Mouse (Mus musculus): ENCODE results near the gene Pmf1.
"Not testable (repeated sequence)": the region's sequence is repeated elsewhere in the genome, so short reads cannot be mapped to it uniquely, and the experiment has no call there.

The Pmf1 gene

DNA sequence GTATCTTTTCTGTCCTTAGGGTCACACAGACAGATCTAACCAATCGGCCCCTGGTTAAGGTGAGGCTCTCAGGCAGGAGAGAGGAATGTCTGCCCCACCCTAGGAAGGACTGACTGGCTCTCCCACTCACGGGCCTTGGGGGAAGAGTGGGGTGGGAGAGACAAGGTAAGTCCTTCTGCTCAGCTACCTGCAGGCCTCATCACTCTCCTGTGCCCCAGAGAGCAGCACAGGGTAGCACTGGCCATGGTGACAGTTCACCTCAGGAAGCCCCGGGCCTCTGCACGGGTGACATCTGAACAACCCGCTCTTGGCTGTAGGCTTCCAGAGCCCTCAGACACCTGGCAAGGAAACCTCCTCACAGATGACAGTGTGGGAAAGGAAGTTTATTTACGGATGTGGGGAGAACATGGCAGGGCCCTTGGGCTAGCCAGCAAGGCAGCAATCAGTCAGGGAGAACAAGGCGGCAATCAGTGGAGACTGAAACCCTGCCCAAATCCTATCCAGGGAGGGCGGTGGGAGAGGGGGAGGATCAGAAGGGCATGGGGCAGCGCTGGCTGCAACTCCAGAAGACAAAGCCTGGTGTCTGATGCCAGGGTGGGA, 16.3 kb downstream of the Pmf1 start:
- no peak for DNase-seq

DNA sequence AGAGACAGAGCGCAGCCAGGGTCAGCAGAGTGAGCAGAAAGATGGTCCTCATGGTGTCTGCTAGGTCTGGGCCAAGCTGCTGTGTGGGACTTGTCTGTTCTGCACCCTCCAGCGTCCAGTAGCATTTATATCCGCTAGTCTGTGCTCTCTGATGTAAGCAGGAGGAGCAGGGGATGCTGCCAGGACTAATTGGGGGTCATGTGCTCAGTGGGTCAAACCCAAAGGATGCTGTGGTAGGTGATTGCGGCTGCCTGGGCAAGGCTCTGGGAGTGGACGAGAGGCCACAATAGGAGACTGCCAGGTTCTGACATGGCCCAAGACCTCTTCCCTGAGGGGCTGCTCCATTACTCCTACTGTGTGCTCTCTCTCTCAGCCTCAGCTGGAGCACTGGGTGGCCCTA, 25.8 kb downstream of the Pmf1 start, which contains the start of gene Bglap:
Bglap (minus strand) TSS at position 101 of the 400 bp plus-strand sequence.
- no peak for DNase-seq

DNA sequence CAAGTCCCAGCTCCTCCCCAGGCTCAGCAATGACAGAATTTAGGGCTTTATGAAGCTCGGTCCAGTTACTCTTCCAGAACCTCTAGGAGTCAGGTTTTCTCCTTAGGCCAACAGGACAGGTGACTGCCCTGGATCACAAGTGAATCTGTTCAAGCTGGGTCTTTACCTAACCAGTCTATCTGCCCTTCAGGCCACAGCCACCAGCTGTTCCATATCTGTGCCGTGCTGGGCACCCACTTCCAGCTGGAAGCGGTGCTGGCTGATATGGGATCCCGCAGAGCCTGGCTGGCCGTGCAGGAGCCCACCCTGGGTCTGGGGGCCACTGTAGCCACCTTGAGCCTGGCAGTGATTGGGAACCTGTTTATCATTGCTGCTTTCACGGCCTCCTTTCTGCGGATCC, 27.7 kb downstream of the Pmf1 start:
- not testable (repeated sequence) for DNase-seq

DNA sequence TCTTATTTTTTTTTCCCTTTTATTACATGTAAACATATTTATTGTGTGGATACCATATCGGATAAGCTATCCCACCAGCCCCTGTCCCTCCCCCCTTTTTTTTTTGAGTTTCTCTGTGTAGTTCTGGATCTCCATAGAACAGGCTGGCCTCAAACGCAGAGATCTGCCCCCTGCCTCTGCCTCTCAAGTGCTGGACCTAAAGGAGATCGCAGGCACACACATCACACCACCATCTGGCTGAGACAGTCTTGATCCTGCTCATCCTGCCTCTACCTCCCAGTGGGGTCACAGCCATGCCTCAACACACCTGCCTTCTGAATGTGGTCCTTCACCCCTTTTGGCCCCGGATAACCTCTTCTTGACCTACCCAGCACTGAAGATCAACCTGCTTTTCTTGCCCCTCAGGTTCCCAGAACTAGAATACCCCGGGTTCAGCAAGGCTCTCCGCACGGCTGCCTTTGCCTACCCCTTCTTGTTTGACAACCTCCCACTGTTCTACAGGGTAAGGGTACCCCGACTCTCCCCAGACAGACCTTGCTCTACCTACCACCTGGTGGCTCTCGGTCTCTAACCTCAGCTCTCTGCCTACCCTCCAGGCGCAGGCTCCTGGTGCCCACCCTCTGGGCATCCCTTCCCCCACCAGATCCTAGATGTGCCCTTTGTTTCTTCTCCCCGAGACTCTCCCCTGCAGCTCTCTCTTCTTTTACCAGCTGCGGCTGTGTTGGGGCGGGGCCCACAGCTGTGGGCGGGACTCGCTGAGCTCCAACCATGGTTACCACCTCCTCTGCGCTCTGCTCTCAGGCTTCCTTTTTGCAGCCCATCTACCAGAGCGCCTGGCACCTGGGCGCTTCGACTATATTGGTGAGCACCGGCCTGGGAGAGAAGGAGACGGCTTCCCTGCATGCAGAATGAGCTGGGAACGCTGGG, 28.5 kb downstream of the Pmf1 start:
- DNase-seq, result not testable (repeated sequence)

DNA sequence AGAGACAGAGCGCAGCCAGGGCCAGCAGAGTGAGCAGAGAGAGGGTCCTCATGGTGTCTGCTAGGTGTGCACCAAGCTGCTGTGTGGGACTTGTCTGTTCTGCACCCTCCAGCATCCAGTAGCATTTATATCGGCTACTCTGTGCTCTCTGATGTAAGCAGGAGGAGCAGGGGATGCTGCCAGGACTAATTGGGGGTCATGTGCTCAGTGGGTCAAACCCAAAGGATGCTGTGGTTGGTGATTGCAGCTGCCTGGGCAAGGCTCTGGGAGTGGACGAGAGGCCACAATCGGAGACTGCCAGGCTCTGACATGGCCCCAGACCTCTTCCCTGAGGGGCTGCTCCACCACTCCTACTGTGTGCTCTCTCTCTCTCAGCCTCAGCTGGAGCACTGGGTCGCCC, 31.5 kb downstream of the Pmf1 start, which contains the start of gene Bglap2:
Bglap2 (minus strand) TSS at position 101 of the 400 bp plus-strand sequence.
- not testable (repeated sequence) for DNase-seq

DNA sequence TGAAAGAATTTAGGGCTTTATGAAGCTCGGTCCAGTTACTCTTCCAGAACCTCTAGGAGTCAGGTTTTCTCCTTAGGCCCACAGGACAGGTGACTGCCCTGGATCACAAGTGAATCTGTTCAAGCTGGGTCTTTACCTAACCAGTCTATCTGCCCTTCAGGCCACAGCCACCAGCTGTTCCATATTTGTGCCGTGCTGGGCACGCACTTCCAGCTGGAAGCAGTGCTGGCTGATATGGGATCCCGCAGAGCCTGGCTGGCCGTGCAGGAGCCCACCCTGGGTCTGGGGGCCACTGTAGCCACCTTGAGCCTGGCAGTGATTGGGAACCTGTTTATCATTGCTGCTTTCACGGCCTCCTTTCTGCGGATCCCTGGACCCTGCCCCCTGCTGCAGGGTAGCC, 33.5 kb downstream of the Pmf1 start:
- DNase-seq, result not testable (repeated sequence)

DNA sequence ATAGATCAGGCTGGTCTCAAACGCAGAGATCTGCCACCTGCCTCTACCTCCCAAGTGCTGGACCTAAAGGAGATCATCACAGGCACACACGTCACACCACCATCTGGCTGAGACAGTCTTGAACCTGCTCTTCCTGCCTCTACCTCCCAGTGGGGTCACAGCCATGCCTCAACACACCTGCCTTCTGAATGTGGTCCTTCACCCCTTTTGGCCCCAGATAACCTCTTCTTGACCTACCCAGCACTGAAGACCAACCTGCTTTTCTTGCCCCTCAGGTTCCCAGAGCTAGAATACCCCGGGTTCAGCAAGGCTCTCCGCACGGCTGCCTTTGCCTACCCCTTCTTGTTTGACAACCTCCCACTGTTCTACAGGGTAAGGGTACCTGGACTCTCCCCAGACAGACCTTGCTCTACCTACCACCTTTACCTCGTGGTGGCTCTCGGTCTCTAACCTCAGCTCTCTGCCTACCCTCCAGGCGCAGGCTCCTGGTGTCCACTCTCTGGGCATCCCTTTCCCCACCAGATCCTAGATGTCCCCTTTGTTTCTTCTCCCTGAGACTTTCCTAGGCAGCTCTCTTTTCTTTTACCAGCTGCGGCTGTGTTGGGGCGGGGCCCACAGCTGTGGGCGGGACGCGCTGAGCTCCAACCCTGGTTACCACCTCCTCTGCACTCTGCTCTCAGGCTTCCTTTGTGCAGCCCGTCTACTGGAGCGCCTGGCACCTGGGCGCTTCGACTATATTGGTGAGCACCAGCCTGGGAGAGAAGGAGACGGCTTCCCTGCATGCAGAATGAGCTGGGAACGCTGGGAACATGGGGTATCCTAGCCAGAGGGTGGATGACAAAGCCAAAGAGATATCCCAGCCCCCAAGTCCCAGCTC, 34.1 kb downstream of the Pmf1 start:
- DNase-seq, result not testable (repeated sequence)

DNA sequence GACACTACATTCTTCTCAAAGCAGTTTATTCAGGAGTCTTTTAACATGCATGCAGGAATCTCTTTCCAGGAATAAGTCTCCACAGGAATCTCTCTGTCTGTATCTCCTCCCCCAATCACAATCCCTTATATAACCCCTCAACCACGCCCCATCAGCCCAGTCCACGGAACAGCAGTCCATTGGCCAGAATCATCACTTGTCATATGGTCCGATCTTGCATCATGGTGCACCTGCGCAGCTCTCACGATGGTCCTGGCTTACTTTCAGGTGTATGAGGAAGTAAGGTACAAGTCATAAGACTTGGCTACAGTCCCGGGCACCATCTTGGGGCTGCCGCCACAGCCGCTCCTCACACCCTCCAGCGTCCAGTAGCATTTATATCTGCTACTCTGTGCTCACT, 37.5 kb downstream of the Pmf1 start, which contains the start of gene Bglap3:
Bglap3 (minus strand) TSS at position 101 of the 400 bp plus-strand sequence.
- DNase-seq, result not testable (repeated sequence)

DNA sequence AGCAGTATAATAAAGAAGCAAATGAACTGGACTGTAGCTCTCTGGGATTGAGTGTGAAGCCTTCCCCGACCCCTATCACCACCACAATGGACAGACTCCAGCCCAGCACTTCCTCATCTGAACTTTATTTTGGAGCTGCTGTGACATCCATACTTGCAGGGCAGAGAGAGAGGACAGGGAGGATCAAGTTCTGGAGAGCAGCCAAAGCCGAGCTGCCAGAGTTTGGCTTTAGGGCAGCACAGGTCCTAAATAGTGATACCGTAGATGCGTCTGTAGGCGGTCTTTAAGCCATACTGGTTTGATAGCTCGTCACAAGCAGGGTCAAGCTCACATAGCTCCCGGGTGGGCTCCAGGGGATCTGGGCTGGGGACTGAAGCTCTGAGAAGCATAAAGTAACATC, 41.6 kb downstream of the Pmf1 start:
- not testable (repeated sequence) for DNase-seq

DNA sequence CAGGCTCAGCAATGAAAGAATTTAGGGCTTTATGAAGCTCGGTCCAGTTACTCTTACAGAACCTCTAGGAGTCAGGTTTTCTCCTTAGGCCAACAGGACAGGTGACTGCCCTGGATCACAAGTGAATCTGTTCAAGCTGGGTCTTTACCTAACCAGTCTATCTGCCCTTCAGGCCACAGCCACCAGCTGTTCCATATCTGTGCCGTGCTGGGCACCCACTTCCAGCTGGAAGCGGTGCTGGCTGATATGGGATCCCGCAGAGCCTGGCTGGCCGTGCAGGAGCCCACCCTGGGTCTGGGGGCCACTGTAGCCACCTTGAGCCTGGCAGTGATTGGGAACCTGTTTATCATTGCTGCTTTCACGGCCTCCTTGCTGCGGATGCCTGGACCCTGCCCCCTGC, 42.6 kb downstream of the Pmf1 start:
- DNase-seq, result not testable (repeated sequence)

DNA sequence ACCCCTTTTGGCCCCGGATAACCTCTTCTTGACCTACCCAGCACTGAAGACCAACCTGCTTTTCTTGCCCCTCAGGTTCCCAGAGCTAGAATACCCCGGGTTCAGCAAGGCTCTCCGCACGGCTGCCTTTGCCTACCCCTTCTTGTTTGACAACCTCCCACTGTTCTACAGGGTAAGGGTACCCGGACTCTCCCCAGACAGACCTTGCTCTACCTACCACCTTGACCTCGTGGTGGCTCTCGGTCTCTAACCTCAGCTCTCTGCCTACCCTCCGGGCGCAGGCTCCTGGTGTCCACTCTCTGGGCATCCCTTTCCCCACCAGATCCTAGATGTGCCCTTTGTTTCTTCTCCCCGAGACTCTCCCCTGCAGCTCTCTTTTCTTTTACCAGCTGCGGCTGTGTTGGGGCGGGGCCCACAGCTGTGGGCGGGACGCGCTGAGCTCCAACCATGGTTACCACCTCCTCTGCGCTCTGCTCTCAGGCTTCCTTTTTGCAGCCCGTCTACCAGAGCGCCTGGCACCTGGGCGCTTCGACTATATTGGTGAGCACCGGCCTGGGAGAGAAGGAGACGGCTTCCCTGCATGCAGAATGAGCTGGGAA, 43.2 kb downstream of the Pmf1 start:
- DNase-seq, result not testable (repeated sequence)

DNA sequence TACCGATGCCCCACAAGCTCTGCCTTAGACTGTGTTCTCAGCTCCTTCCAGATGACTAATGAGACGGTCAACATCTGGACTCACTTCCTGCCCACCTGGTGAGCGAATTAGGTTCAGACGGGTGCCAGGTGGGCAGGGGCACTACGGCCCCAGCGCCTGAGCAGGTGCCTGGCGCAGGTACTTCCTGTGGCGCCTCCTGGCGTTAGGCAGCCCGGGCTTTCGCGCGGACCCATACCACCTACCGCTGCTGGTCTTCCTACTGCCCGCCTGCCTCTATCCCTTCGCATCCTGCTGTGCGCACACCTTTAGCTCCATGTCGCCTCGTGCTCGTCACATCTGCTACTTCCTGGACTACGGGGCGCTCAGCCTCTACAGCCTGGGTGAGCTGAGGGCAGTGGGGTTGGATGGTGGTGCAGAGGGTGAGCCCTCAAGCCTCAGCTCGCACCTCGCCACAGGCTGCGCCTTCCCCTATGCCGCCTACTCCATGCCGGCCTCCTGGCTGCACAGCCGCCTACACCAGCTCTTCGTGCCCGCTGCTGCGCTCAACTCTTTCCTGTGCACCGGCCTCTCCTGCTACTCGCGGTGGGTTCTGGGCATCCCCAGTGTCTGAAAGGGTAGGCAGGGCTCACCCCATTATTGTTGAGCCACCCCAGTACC, 44.3 kb downstream of the Pmf1 start:
- DNase-seq, result no peak

DNA sequence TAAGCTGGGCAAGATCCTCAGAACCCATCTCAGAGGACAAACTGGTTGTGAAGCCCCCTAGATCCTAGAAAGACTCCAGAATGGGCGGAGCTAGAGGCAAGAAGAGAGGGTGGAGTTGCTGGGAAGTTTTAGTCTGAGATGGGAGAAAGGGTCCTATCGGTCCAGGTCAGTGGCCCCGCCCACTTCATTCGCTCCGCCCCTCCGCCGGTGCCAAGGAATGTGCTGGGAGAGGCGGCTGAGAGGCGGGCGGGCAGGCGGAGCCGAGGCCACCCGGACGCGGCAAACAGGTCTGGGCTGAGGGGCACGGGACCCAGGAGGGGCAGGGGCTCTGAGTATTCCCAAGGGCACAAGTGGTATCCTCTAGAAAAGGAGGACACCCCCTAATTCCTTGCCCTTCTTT, 45.8 kb downstream of the Pmf1 start, which contains the start of gene Paqr6:
Paqr6 (plus strand) TSS at position 248 of the 400 bp plus-strand sequence.
- DNase-seq, result peak in 1 of 2 experiments; percentile 34

DNA sequence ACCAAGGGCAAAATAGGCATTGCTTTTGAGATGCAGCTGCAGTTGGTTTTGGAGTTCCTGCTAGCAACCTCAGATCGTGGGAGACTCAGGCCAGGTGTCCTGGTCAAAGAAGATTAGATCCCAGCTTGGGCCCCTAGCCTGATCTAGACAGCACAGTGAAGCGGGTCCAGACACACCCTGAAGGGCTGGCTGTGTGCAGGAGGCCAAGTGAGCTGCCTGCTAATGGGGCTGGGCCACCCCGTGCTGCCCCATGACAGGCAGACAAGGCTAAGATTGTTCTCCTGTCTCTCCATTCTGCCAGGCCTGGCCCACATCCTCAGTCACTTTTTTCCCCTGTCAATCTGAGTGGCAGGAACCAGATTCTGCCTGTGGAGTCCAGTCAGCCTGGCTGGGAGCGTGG, 46.4 kb downstream of the Pmf1 start:
- no peak for DNase-seq

DNA sequence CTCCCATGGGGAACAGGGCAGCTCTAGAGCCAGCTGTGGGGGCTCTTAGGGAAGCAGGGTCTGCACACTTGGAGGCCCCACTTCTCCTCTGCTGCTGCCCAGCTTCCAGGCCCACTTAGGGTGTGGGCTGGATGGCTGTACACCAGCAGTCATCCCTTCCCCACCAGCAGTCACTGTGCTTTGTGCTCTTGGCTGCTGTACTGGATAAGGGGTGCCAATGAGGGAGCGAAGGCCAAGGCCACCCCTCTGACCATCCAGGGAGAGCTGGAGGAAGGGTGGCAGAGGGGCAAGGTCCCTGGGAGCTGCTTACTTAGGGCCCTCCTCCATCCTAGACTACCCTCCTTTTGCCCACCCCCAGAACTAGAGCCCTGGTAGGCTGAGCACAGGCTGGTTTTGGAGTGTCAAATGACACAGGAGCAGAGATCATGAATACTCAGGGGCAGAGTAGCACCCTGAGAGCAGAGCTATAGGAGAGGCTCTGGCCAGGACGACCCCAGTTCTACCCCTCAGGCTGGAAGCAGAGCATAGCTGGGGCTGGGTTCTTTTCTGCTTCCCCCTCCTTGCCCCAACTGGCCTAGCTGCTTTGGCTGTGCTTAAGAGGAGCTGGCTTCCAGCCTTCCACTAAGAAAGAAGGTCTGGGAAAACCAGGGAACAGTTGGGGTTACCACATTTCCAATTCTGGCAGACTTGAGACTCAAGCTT, 48.4 kb downstream of the Pmf1 start:
- no peak for DNase-seq

DNA sequence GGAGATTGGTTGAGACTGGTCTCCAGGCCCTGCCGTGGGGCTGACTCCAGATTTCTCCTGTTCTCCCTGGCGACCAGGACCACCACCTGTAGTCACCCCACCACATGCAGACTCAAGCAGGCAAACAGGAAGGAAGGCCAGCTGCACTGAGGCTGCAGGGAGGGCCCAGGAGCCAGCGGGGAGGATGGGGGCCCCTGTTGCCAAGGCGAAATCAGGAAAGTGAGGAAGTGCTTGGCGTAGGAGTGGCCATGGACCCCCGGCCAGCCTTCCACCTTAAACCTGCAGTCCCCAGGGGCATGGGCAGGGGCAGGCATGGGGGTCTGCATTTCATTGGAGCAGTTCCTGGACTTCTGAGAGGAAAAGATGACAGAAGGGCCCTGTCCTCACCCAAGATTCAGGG, 49.0 kb downstream of the Pmf1 start:
- DNase-seq, result no peak

DNA sequence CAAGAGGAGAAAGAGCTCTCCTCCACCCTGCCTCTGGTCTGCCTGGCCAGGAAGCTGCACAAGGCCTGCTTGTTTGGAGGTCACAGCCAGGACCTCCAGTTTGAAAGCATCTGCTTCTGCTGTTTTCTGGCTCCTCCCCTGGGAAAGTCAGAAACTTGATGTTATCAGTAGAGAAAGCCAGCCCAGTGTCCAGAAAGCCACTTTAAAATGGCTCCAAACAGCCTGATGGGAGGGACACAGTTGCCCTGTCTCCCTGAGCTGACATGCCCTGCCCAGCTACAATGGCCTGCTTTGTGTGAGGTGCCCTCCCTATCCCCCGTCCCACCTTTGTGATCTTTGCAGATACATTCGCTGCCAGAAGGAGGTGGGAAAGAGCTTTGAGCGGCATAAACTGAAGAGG, 50.1 kb downstream of the Pmf1 start:
- DNase-seq, result no peak

DNA sequence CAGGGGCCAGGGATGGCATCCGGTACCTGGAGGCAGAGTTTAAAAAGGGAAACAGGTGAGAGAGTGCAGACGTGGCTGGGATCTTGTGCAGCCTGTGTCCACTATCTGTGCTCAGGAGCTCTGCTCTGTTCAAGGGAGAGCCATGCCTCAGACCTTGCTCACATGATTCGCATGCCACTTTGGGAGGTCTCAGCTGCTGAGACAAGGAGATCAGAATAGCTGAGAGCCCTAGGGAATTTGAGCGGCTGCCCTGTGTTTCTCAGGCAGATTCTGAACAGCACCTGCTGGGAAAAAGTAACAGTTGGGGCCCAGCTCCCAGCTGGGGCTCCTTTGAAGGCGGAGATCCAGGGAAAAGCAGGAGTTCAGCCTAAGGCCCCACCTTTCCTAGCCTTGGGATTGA, 50.5 kb downstream of the Pmf1 start:
- DNase-seq, result no peak

DNA sequence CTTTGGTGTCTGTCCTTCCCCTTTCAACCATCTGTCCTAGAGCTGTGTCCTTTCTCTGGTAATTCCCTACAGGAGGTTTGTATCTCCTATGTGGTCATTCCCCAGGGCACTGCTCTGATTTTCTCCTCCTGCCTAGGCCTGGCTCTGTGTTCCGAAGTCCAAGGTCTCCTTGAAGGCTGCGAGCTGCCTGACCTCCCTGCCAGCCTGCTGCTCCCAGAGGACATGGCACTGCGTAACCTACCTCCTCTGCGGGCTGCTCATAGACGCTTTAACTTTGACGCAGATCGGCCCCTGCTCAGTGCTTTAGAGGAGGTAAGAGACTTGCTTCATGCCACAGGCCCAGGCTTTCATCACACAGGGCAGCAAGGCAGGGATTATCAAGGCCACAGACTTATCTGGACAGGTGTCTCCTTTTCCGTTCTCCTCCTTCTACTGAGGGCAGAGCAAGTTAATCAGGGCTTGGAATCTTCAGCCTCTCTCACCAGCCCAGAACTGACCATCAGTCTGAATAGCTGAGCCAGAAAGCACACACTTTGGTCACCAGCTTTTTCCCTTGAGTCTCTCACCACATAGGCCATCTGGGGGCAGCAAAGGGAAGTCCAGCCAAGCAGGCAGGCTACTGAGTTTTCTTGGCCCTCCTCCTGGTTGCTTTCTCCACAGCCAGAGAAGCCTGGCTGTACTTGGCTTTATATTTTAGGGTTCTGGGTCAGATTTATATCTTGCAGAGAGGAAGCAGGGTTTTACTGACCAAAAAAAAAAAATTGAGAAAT, 55.5 kb downstream of the Pmf1 start:
- DNase-seq, result peak; percentile 44 to 48

DNA sequence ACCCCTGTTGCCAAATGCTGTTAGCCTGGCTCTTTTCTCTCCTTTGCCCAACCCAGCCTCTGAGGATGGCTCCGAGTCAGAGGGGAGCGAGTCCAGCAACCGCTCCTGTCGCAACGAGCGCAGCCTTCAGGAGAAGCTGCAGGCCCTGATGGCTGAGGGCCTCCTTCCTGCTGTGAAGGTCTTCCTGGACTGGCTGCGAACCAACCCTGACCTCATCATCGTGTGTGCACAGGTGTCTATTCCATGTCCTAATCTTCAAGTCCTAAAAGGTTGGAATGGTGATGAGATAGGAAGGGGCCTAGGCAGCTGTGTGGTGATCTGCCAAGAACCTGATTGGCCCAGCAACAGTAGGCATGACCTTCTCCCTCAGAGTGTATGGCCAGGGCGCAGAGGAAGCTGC, 57.2 kb downstream of the Pmf1 start:
- DNase-seq, result peak; percentile 71 to 77

Data from cerebellum, postnatal 36 days (tissue).